Mouse (Mus musculus) heart, postnatal 0 days (tissue): ENCODE data around the gene Pank2.

ENCODE experiments used
- CTCF ChIP-seq: IDR thresholded peaks from 2 replicates; pipeline ENCODE4 v1.5.1; 2016; ENCODE audit warnings: antibody characterized with exemption, control low read depth, low read depth
- EP300 ChIP-seq: IDR thresholded peaks from 2 replicates; pipeline ENCODE4 v1.6.1; 2016; ENCODE audit warnings: antibody characterized with exemption, low read depth

GRCm38 (mm10) chr2:131323675-131324074, 61.4 kb downstream of the Pank2 start:
- TF ChIP-seq EP300, result no peak
- no peak for TF ChIP-seq CTCF
